Mouse (Mus musculus) left cerebral cortex, adult 2 months (tissue): ENCODE results near the gene 1810062G17Rik. TPM values are rescaled to one million over a fixed set of nuclear protein-coding genes. Genes with fewer than 3 reads are reported as not detected.

Source experiments
- DNase-seq, 2 experiments: peaks; one replicate each; pipeline ENCODE4 v3.0.0; 2021 to 2022; ENCODE audit warnings: low spot score in 2 of 2, mixed read lengths in 1 of 2; ENCODE audit errors: extremely low spot score in 1 of 2
- H3K27ac ChIP-seq: fragments of 200-600 bp; 2 replicates; pipeline ENCODE4 v1.8.1; 2022
- H3K4me3 ChIP-seq: fragments of 200-600 bp; 2 replicates; pipeline ENCODE4 v1.8.1; 2022
- CTCF ChIP-seq: fragments of 200-600 bp; IDR thresholded peaks from 2 replicates; pipeline ENCODE4 v1.8.1; 2022; ENCODE audit warnings: antibody characterized with exemption, mild to moderate bottlenecking, moderate library complexity
- intact Hi-C: fragments of 180-260 bp; cut with DNase I; formaldehyde crosslinking; loops from one replicate; pipeline ENCODE4 v1.15.1; 2025
- total RNA-seq, 2 experiments: library from RNA; stranded (reverse); gene quantifications; 2 replicates each; pipeline ENCODE4 v1.2.3; 2021

Gene 1810062G17Rik
- total RNA-seq, 2 experiments from 2014 or later, result not detected

GRCm38 (mm10) chr3:36480486-36480885, 4.7 kb downstream of the 1810062G17Rik start:
- intact Hi-C loops, result no loop called here
- no peak for DNase-seq
- Histone ChIP-seq H3K27ac (no peak overlapping the region), H3K4me3 (no peak overlapping the region)
- TF ChIP-seq CTCF, result no peak

- no peak overlapping the region for H3K4me3 ChIP-seq
- no peak for TF ChIP-seq CTCF
- DNase-seq, result peak in 1 of 2 experiments; percentile 36
- peak overlapping the region; percentile 63 for H3K27ac ChIP-seq
- intact Hi-C loops, result no loop called here
Observed at GRCm38 (mm10) chr3:36481776-36482193, 6.0 kb downstream of the 1810062G17Rik start.

GRCm38 (mm10) chr3:36482940-36483339, 7.2 kb downstream of the 1810062G17Rik start:
- intact Hi-C loops, result no loop called here
- no peak overlapping the region for H3K4me3 ChIP-seq

GRCm38 (mm10) chr3:36484292-36484691, 8.6 kb downstream of the 1810062G17Rik start:
- Histone ChIP-seq H3K27ac (peak overlapping the region; percentile 38), H3K4me3 (no peak overlapping the region)
- intact Hi-C loops, result no loop called here
- TF ChIP-seq CTCF, result no peak
- no peak for DNase-seq

More at GRCm38 (mm10) chr3:36482940-36483339, 7.2 kb downstream of the 1810062G17Rik start:
- no peak for DNase-seq
- H3K27ac ChIP-seq, result peak overlapping the region; percentile 40; the same call in 1 of the 2 replicates
- no peak for TF ChIP-seq CTCF

- no peak overlapping the region for H3K27ac ChIP-seq
- intact Hi-C loops, result no loop called here
- DNase-seq, result no peak
- H3K4me3 ChIP-seq, result no peak overlapping the region
- no peak for TF ChIP-seq CTCF
Observed at GRCm38 (mm10) chr3:36486176-36486575, 10.4 kb downstream of the 1810062G17Rik start.

GRCm38 (mm10) chr3:36486881-36487280, 11.1 kb downstream of the 1810062G17Rik start:
- peak overlapping the region; percentile 17; the same call in 1 of the 2 replicates for H3K27ac ChIP-seq
- intact Hi-C loops, result no loop called here
- TF ChIP-seq CTCF, result no peak
- DNase-seq, result no peak
- H3K4me3 ChIP-seq, result no peak overlapping the region

- no peak for TF ChIP-seq CTCF
- DNase-seq, result no peak
- H3K4me3 ChIP-seq, result no peak overlapping the region
- intact Hi-C loops, result no loop called here
- H3K27ac ChIP-seq, result no peak overlapping the region
Observed at GRCm38 (mm10) chr3:36488367-36488766, 12.6 kb downstream of the 1810062G17Rik start.

- Histone ChIP-seq H3K4me3 (no peak overlapping the region), H3K27ac (no peak overlapping the region)
- no peak for DNase-seq
- intact Hi-C loops, result no loop called here
- TF ChIP-seq CTCF, result no peak
Observed at GRCm38 (mm10) chr3:36488899-36489589, 13.3 kb downstream of the 1810062G17Rik start.

- Histone ChIP-seq H3K27ac (no peak overlapping the region), H3K4me3 (no peak overlapping the region)
- intact Hi-C loops, result no loop called here
- TF ChIP-seq CTCF, result no peak
- DNase-seq, result no peak
Observed at GRCm38 (mm10) chr3:36489590-36489910, 13.8 kb downstream of the 1810062G17Rik start.

GRCm38 (mm10) chr3:36491535-36491934, 15.8 kb downstream of the 1810062G17Rik start:
- Histone ChIP-seq H3K4me3 (no peak overlapping the region), H3K27ac (no peak overlapping the region)
- intact Hi-C loops, result loop anchor here (5.0 kb wide), 1 partner anchor 34 kb away; no protein-coding TSS in a partner anchor
- no peak for DNase-seq
- TF ChIP-seq CTCF, result no peak

GRCm38 (mm10) chr3:36492716-36493391, 17.1 kb downstream of the 1810062G17Rik start:
- intact Hi-C loops, result loop anchor here (5.0 kb wide), 1 partner anchor 36 kb away; no protein-coding TSS in a partner anchor
- Histone ChIP-seq H3K4me3 (no peak overlapping the region), H3K27ac (no peak overlapping the region)
- no peak for DNase-seq
- no peak for TF ChIP-seq CTCF

GRCm38 (mm10) chr3:36493641-36494283, 18.0 kb downstream of the 1810062G17Rik start:
- Histone ChIP-seq H3K27ac (no peak overlapping the region), H3K4me3 (no peak overlapping the region)
- no peak for DNase-seq
- intact Hi-C loops, result loop anchor here (2.0 to 5.0 kb wide), 3 partner anchors 19 to 283 kb away; partner anchors contain the start of genes 1810062G17Rik and Anxa5
- TF ChIP-seq CTCF, result no peak
